Mouse (Mus musculus): ENCODE measurements around the gene Caly. TPM values are rescaled to one million over a fixed set of nuclear protein-coding genes. Genes with fewer than 3 reads are reported as not detected.

Caly gene
- polyA plus RNA-seq, 1 experiment from 2014 or later: 184 TPM

DNA sequence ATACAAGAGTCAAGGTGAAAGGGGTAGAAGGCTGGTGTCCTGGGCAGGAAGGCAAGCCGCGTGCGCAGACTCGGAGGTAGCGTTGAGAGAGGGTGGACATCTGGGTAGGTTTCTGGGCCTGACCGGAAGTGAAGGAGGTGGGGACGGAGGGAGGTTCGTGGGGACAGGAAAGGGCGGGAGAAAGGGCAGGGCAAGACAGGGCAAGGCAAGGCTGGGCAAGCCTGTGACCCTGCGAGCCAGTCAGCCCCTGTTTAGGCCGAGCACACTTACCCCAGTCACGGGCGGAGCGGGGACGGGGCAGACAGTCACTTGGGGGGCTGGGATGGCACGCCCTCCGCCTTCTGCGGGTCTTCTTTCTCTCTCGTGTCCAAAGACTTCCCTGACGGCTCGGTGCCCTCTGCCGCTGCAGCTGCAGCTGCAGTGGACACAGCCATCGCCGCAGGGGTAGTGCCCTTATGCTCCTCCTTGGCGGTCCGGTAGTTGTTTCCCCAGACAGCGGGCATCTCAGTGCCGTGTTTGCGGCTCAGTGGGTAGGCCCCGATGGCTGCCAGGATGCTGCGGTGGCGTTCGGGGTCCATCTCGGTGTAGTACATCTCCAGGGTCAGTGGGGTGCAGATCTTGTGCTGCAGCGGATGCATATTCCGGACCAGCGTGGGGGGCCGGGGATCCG lies 12.2 kb downstream of the Caly start:
- H3K4me1 ChIP-seq (ENCODE audit: control insufficient read depth, insufficient read depth, low read length): no peaks in the 10 kb centered on the region
- H3K4me2 ChIP-seq (ENCODE audit: low read length): peak overlapping the region; percentile 12
- H3K27ac ChIP-seq (replicated peaks; ENCODE audit: low read depth, low read length): no peak overlapping the region
- 26% methylated on average over 39 of the region's 39 CpGs for WGBS
- H3K4me3 ChIP-seq (replicated peaks; ENCODE audit: low read depth, low read length): peak overlapping the region; percentile 12; the same call in 1 of the 2 replicates
- no peak overlapping the region for H3K9ac ChIP-seq (replicated peaks; ENCODE audit: low read length)
- H3K27me3 ChIP-seq (ENCODE audit: control insufficient read depth, insufficient read depth, low read length): peaks cover 58% of the 10 kb centered on the region
- no peaks in the 10 kb centered on the region for H3K9me3 ChIP-seq (ENCODE audit: control insufficient read depth, low read length)
- no peak for ATAC-seq (ENCODE audit: low FRiP score, low TSS enrichment)
- peaks cover 22% of the 10 kb centered on the region for H3K36me3 ChIP-seq (ENCODE audit: control insufficient read depth, insufficient read depth, low read length)
- DNase-seq: no peak

GRCm38 (mm10) chr7:140067397-140067796 lies 15.0 kb downstream of the Caly start:
- no peaks in the 10 kb centered on the region for H3K9me3 ChIP-seq (ENCODE audit: control insufficient read depth, low read length)
- no peak overlapping the region for H3K27ac ChIP-seq (replicated peaks; ENCODE audit: low read depth, low read length)
- ATAC-seq (ENCODE audit: low FRiP score, low TSS enrichment) (no peak), DNase-seq (no peak)
- H3K4me1 ChIP-seq (ENCODE audit: control insufficient read depth, insufficient read depth, low read length): no peaks in the 10 kb centered on the region
- peaks cover 72% of the 10 kb centered on the region for H3K27me3 ChIP-seq (ENCODE audit: control insufficient read depth, insufficient read depth, low read length)
- H3K9ac ChIP-seq (replicated peaks; ENCODE audit: low read length): no peak overlapping the region
- peaks cover 15% of the 10 kb centered on the region; the same call in 1 of the 2 replicates for H3K36me3 ChIP-seq (ENCODE audit: control insufficient read depth, insufficient read depth, low read length)
- no peak overlapping the region for H3K4me3 ChIP-seq (replicated peaks; ENCODE audit: low read depth, low read length)
- WGBS: 72% methylated on average over 6 of the region's 6 CpGs
- no peak overlapping the region for H3K4me2 ChIP-seq (ENCODE audit: low read length)

DNA sequence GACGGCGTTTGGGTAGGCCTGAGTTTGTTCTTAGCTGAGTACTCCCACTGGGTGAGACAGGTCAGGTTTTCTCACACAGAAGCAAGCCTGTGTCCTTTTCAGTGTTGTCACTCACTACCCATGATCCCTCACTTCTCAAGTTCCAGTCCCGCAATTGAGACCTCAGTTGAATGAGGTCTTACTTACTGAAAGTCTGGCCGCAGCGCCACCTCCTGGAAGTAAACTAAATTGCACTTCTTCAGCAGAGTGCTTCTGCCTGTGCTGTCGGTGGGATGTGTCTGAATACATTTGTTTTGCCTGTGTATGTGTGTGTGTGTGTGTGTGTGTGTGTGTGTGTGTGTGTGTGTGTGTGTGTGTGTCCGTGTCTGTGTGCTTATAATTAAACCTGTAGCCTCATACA lies 19.3 kb downstream of the Caly start:
- no peak overlapping the region for H3K4me2 ChIP-seq (ENCODE audit: low read length)
- ATAC-seq (ENCODE audit: low FRiP score, low TSS enrichment): no peak
- no peaks in the 10 kb centered on the region for H3K9me3 ChIP-seq (ENCODE audit: control insufficient read depth, low read length)
- no peak overlapping the region for H3K9ac ChIP-seq (replicated peaks; ENCODE audit: low read length)
- peak; percentile 88 for DNase-seq
- no peaks in the 10 kb centered on the region for H3K36me3 ChIP-seq (ENCODE audit: control insufficient read depth, insufficient read depth, low read length)
- no peak overlapping the region for H3K27ac ChIP-seq (replicated peaks; ENCODE audit: low read depth, low read length)
- H3K27me3 ChIP-seq (ENCODE audit: control insufficient read depth, insufficient read depth, low read length): peaks cover 51% of the 10 kb centered on the region
- peaks cover 40% of the 10 kb centered on the region for H3K4me1 ChIP-seq (ENCODE audit: control insufficient read depth, insufficient read depth, low read length)
- no peak overlapping the region for H3K4me3 ChIP-seq (replicated peaks; ENCODE audit: low read depth, low read length)
- WGBS: 15% methylated on average over 7 of the region's 7 CpGs

DNA sequence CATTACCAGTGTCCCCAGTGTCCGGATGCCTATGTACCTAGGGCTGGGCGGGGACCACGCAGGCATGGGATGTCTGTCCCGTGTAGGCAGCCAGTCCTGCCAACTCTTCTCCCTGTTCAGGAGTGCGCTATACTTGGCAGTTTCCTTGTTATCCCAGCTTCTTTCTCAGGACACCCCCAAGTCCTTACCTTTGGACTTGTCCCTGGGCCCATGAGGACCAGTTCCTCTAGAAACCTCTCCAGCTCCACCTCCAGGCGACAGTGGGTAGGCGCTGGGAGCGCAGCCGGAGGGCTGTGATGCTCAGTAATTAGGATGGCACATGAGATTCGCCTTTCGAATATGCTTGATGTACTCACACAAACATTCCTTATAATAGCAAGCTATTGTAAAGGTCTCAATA lies 20.0 kb downstream of the Caly start:
- no peaks in the 10 kb centered on the region for H3K9me3 ChIP-seq (ENCODE audit: control insufficient read depth, low read length)
- WGBS: 8% methylated on average over 11 of the region's 11 CpGs
- H3K36me3 ChIP-seq (ENCODE audit: control insufficient read depth, insufficient read depth, low read length): no peaks in the 10 kb centered on the region
- no peak overlapping the region for H3K4me3 ChIP-seq (replicated peaks; ENCODE audit: low read depth, low read length)
- peak; percentile 59 for DNase-seq
- peaks cover 51% of the 10 kb centered on the region for H3K27me3 ChIP-seq (ENCODE audit: control insufficient read depth, insufficient read depth, low read length)
- H3K27ac ChIP-seq (replicated peaks; ENCODE audit: low read depth, low read length): no peak overlapping the region
- no peak overlapping the region; the same call in 1 of the 2 replicates for H3K4me2 ChIP-seq (ENCODE audit: low read length)
- no peak for ATAC-seq (ENCODE audit: low FRiP score, low TSS enrichment)
- H3K4me1 ChIP-seq (ENCODE audit: control insufficient read depth, insufficient read depth, low read length): peaks cover 45% of the 10 kb centered on the region
- H3K9ac ChIP-seq (replicated peaks; ENCODE audit: low read length): no peak overlapping the region

DNA sequence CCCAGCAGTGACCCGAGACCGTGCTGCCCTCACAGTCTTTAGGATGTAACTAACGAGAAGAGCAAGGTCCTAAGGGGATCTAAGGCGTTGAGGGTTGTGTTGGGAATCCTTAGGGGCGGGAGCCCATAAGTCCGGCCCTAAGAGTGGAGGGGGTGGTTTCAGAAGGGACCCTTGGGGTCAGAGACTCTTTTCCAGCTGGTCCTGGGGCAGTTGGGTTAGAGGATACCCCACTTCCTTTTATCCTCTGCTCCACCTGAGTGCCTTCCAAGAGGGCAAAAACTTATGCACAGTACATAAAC lies 20.6 kb downstream of the Caly start:
- 1% methylated on average over 6 of the region's 6 CpGs for WGBS
- Histone ChIP-seq H3K4me1 (ENCODE audit: control insufficient read depth, insufficient read depth, low read length) (peaks cover 50% of the 10 kb centered on the region), H3K9me3 (ENCODE audit: control insufficient read depth, low read length) (no peaks in the 10 kb centered on the region), H3K27ac (replicated peaks; ENCODE audit: low read depth, low read length) (no peak overlapping the region), H3K27me3 (ENCODE audit: control insufficient read depth, insufficient read depth, low read length) (peaks cover 55% of the 10 kb centered on the region), H3K4me2 (ENCODE audit: low read length) (peak overlapping the region; percentile 78), H3K4me3 (replicated peaks; ENCODE audit: low read depth, low read length) (peak overlapping the region; percentile 36), H3K36me3 (ENCODE audit: control insufficient read depth, insufficient read depth, low read length) (no peaks in the 10 kb centered on the region), H3K9ac (replicated peaks; ENCODE audit: low read length) (no peak overlapping the region)
- no peak for ATAC-seq (ENCODE audit: low FRiP score, low TSS enrichment)
- no peak for DNase-seq

DNA sequence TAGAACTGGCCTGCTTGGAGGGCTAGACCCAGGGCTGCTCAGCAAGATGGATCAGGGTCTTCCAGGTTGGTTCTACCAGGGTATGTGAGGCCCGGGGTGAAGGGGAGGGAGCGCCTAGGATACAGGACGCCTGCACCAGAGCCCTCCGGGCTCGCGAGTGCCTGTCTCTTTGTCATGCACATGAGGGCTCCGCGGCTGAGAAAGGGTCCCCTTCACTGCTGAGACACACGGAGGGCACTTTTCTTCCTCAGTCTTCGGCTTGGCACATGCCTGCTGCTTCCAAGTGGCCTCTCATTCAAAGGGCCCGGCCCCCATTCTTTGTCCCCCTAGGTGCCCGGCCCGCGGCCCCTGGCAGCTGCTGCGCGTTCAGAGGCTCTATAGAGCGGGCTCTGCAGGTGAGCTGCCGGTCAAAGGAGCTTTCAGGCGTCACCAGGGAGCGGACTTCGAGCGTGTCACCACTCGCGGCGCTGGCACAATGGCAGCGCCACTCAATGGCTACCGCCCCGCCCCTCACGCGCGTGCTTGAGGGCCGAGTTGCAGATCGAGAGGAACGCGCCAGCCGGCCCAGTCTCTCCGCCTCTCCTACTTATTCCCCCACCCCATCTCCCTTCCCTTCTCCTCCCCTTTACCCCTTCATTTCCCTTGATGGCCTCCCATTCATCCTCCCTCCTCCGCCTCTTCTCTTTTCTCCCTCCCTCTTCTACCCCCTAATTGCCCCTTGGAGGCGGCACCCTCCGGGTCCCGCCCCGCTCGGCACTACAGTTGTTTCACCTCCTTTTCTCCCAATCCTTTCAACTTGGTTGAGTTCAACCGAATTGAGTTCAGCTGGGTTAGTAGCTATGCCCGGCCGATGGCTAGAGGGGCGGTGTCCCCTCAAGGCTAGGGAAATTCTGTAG lies 21.2 kb downstream of the Caly start:
- under 1% methylated on average over 47 of the region's 47 CpGs for WGBS
- peaks cover 59% of the 10 kb centered on the region for H3K27me3 ChIP-seq (ENCODE audit: control insufficient read depth, insufficient read depth, low read length)

GRCm38 (mm10) chr7:140059601-140060000 lies 22.7 kb downstream of the Caly start:
- no peak overlapping the region for H3K4me3 ChIP-seq (replicated peaks; ENCODE audit: low read depth, low read length)
- H3K4me1 ChIP-seq (ENCODE audit: control insufficient read depth, insufficient read depth, low read length): peaks cover 51% of the 10 kb centered on the region
- 6% methylated on average over 4 of the region's 4 CpGs for WGBS
- no peaks in the 10 kb centered on the region for H3K36me3 ChIP-seq (ENCODE audit: control insufficient read depth, insufficient read depth, low read length)
- ATAC-seq (ENCODE audit: low FRiP score, low TSS enrichment) (no peak), DNase-seq (peak; percentile 69)
- peaks cover 57% of the 10 kb centered on the region for H3K27me3 ChIP-seq (ENCODE audit: control insufficient read depth, insufficient read depth, low read length)
- H3K9ac ChIP-seq (replicated peaks; ENCODE audit: low read length): no peak overlapping the region
- no peaks in the 10 kb centered on the region for H3K9me3 ChIP-seq (ENCODE audit: control insufficient read depth, low read length)
- H3K27ac ChIP-seq (replicated peaks; ENCODE audit: low read depth, low read length): no peak overlapping the region
- H3K4me2 ChIP-seq (ENCODE audit: low read length): no peak overlapping the region

More for the DNA sequence above, 21.2 kb downstream of the Caly start:
- Histone ChIP-seq H3K9me3 (ENCODE audit: control insufficient read depth, low read length) (no peaks in the 10 kb centered on the region), H3K4me1 (ENCODE audit: control insufficient read depth, insufficient read depth, low read length) (peaks cover 51% of the 10 kb centered on the region), H3K27ac (replicated peaks; ENCODE audit: low read depth, low read length) (peak overlapping the region; percentile 47), H3K36me3 (ENCODE audit: control insufficient read depth, insufficient read depth, low read length) (no peaks in the 10 kb centered on the region), H3K4me2 (ENCODE audit: low read length) (peak overlapping the region; percentile 78), H3K9ac (replicated peaks; ENCODE audit: low read length) (peak overlapping the region; percentile 49), H3K4me3 (replicated peaks; ENCODE audit: low read depth, low read length) (peak overlapping the region; percentile 36)
- peak; percentile 89 for DNase-seq
- ATAC-seq (ENCODE audit: low FRiP score, low TSS enrichment): peak; percentile 60

DNA sequence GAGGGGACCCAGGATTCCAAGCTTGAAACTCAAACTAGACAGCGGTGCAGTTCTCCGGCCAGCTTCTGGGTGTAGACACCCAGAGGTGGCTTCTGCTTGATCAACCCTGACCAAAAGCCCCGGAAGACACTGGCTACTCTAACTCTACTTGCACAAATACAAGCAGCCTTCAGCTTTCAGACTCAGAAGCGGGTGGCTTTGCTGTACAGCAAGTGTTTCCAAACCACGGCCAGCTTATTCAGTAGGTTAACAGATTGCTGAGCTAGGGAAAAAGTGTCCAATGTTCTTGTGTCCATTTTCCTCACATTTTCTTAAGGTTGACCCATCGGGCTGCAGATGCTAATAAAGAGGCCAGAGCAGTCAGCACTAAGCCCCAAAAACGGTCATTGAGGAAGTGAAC lies 23.8 kb downstream of the Caly start:
- DNase-seq: no peak
- Histone ChIP-seq H3K4me1 (ENCODE audit: control insufficient read depth, insufficient read depth, low read length) (peaks cover 51% of the 10 kb centered on the region), H3K4me2 (ENCODE audit: low read length) (peak overlapping the region; percentile 80), H3K9me3 (ENCODE audit: control insufficient read depth, low read length) (no peaks in the 10 kb centered on the region), H3K4me3 (replicated peaks; ENCODE audit: low read depth, low read length) (peak overlapping the region; percentile 43), H3K27me3 (ENCODE audit: control insufficient read depth, insufficient read depth, low read length) (peaks cover 57% of the 10 kb centered on the region), H3K36me3 (ENCODE audit: control insufficient read depth, insufficient read depth, low read length) (no peaks in the 10 kb centered on the region), H3K9ac (replicated peaks; ENCODE audit: low read length) (peak overlapping the region; percentile 82), H3K27ac (replicated peaks; ENCODE audit: low read depth, low read length) (peak overlapping the region; percentile 89)
- 5% methylated on average over 7 of the region's 7 CpGs for WGBS
- no peak for ATAC-seq (ENCODE audit: low FRiP score, low TSS enrichment)
